Mouse (Mus musculus): ENCODE measurements around the gene Tex30.

Gene Tex30

DNA sequence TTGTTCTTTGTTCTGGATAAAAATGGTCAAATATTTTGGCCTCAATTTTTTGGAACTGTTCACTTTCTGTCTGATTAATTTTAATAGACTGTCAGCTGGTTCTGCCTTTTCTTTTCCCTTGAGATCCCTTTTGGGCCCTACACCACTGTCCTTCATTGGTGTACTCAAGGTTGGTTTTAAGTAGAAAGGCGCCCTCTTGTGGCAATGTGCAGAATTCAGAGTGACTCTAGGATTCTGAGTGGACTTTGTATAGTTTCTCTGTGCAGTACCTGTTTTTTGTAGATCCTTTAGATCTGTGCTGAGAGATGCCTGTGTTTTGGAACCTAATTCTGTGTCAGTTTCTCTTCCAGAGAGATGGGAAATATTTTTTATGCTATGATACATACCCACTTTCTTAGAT is 37.6 kb downstream of the Tex30 start:
- no peak for TF ChIP-seq GATA4 (IDR thresholded peaks at IDR 0.05; ENCODE audit: insufficient replicate concordance, low read length)

GRCm38 (mm10) chr1:44063439-44063838 is 38.8 kb downstream of the Tex30 start:
- TF ChIP-seq GATA4 (IDR thresholded peaks at IDR 0.05; ENCODE audit: insufficient replicate concordance, low read length): no peak

DNA sequence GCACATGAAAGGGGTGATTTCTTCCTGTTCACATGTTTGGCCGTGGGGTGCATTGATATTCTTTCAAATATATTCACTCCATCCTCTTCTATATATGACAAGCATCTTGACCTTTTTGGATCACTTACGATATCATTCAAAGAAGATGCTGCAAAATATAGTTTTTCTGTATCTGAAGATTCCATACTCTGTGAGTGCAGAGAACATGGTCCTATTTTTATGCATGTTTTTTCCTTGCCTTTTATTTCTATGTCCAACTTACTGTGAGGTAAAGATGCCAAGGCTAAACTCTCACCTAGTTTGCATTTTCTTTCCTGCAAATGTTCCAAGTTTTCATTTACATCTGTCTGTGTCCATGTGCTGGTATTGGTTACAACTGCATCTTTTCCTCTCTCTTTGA is 40.4 kb downstream of the Tex30 start, which contains the start of gene Gm8251:
Gene Gm8251, minus strand, starts transcription at position 101 of the 400 bp plus-strand sequence.
- no peak for TF ChIP-seq GATA4 (IDR thresholded peaks at IDR 0.05; ENCODE audit: insufficient replicate concordance, low read length)

DNA sequence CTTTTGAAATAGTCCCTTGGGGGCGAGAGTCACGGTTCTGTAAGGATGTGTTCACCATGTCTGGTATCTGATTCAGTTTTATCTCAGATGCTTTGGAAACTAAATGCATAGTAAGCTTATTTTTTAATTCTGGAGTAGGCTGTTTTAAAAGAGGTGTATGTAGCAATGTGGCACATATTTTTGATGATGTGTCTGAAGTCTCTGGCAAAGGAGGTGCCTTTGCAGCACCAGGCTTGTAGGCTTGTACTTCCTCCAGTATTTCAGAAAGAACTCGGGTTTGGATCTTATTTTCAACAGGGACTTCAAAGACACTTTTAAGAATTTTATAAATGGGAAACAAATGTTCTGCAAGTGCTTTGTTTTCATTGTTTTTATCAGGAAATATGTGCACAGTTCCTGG is 44.4 kb downstream of the Tex30 start:
- TF ChIP-seq GATA4 (IDR thresholded peaks at IDR 0.05; ENCODE audit: insufficient replicate concordance, low read length): no peak

DNA sequence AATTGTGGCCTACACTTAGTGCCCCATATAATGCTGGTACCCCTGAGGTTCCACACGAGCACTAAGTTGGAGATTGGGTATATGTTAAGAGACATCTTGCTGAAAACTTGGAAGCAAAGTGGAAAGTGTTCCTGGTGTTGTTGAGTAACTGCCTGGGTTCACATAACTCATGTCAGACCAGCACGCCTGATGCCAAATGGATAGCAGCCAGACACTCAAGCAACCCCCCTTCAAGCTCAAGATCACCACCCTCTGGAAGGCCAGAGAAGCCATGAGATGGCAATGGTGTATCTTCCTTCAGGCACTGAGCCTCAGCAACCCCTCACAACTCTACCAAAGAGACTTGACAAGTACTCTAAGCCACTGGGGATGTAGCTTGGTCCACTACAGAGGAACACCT is 55.7 kb downstream of the Tex30 start:
- no peak for TF ChIP-seq GATA4 (IDR thresholded peaks at IDR 0.05; ENCODE audit: insufficient replicate concordance, low read length)

DNA sequence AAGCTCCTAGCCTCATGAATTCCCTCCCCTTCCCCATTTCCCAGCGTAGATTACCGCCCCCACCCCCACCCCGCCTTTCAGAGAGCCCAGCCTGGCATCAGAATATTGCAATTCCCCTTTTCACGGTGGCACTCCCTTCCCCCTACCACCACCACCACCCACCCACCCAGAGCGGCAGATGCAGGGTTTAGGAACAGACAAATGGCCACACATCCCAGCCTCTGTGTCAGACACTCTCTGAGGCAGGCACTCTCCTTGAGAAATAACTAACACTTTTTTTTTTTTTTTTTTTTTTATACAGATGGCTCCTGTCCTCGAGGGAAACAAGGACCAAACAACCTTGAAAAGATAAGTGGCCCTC is 59.7 kb downstream of the Tex30 start:
- no peak for TF ChIP-seq GATA4 (IDR thresholded peaks at IDR 0.05; ENCODE audit: insufficient replicate concordance, low read length)

- TF ChIP-seq GATA4 (IDR thresholded peaks at IDR 0.05; ENCODE audit: insufficient replicate concordance, low read length): no peak
Measured at GRCm38 (mm10) chr1:44041797-44042554, 60.3 kb downstream of the Tex30 start.
